Mouse (Mus musculus) hindbrain, embryonic 16.5 days (tissue): ENCODE data around the gene Cdca7. TPM values are rescaled to one million over a fixed set of nuclear protein-coding genes. Genes with fewer than 3 reads are reported as not detected.
A peak's percentile ranks its signal among the peaks of the same experiment; 100 is the strongest.

Source experiments
- ATAC-seq: fragments of 200-750 bp; cut with Nextera tagmentation; 2 replicates; pipeline ENCODE4 v1.8.0; 2017; ENCODE audit warnings: moderate TSS enrichment, moderate library complexity
- H3K27ac ChIP-seq: fragments of 300-500 bp; sonication (generic); 2 replicates; pipeline ENCODE4 v1.5.1; 2014; ENCODE audit warnings: low read depth, mild to moderate bottlenecking, control low read depth, low read length, moderate library complexity
- H3K27me3 ChIP-seq: fragments of 300-500 bp; sonication (generic); replicated peaks from 2 replicates; pipeline ENCODE4 v1.6.1; 2014; ENCODE audit warnings: low read length; ENCODE audit not compliant: control insufficient read depth, insufficient read depth
- H3K36me3 ChIP-seq: fragments of 300-500 bp; sonication (generic); 2 replicates; pipeline ENCODE4 v1.6.1; 2014; ENCODE audit warnings: mild to moderate bottlenecking, low read length, moderate library complexity, mixed read lengths; ENCODE audit not compliant: control insufficient read depth, insufficient read depth
- H3K4me1 ChIP-seq: fragments of 300-500 bp; sonication (generic); 2 replicates; pipeline ENCODE4 v1.6.1; 2014; ENCODE audit warnings: low read depth, low read length; ENCODE audit not compliant: control insufficient read depth, insufficient read depth
- H3K4me2 ChIP-seq: fragments of 300-500 bp; sonication (generic); 2 replicates; pipeline ENCODE4 v1.6.1; 2014; ENCODE audit warnings: mild to moderate bottlenecking, low read length, control low read depth, moderate library complexity
- H3K4me3 ChIP-seq: fragments of 300-500 bp; sonication (generic); 2 replicates; pipeline ENCODE4 v1.5.1; 2014; ENCODE audit warnings: mild to moderate bottlenecking, low read length, control low read depth, moderate library complexity
- H3K9ac ChIP-seq: fragments of 300-500 bp; sonication (generic); 2 replicates; pipeline ENCODE4 v1.6.1; 2014; ENCODE audit warnings: low read depth, mild to moderate bottlenecking, control low read depth, low read length, moderate library complexity
- H3K9me3 ChIP-seq: fragments of 300-500 bp; sonication (generic); 2 replicates; pipeline ENCODE4 v1.6.1; 2014; ENCODE audit warnings: mild to moderate bottlenecking, low read length, moderate library complexity; ENCODE audit not compliant: control insufficient read depth
- WGBS: fragments of 180-500 bp; shearing (Covaris S2); extraction: QIAGEN DNeasy Blood & Tissue Kit; methylation state at CpG from one replicate; pipeline ENCODE4 v1.1.7; 2014; 5-methylcytosine and 5-hydroxymethylcytosine counted together
- polyA plus RNA-seq: library from polyadenylated mRNA; unstranded; fragments of >200 nt; fragmentation: Nextera tagmentation; extraction: Ambion mirVana; gene quantifications from 2 replicates; pipeline ENCODE4 v1.2.1, GENCODE M21; 2015

Gene Cdca7
- polyA plus RNA-seq = 17.3 and 22.1 TPM in 2 replicates

DNA sequence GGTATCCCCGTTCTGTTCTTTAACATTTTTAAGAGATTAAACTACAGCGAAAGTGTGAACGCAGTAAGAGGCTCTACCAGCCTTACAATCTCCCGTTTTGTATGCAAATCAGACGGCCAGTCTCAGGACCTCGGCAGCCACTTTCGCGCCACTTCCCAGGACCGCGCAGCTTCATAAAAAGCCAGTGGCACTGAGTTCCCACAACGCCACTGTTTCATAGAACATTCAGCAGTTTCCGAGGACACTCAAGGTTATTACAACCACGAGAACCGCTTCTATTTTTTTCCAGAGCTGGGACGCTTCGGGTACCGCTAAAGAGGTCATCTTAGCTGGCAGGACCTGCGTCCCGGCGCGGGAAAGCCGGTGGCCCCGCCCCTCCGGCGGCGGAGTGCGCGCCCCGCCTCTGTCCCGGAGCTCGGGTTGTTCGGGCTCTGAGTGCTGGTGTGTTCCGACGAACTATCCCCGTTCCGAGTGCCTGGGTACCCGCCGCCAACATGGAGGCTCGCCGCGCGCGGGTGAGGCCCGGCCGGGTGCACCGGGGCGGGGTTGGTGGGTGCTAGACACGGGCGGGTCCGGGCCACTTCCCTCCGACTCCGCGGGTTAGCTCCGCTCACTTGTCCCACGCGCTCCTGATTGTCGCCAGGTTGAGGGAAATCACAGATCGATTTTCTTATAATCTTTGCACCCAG lies at the start of gene Cdca7:
Cdca7 (plus strand) TSS at position 363 of the 689 bp plus-strand sequence.
- H3K4me2 ChIP-seq = peak within 1 kb of the TSS; percentile 91
- WGBS = under 1% methylated on average over 57 of the region's 58 CpGs
- H3K9me3 ChIP-seq = no peaks in the 10 kb centered on the region
- peak within 1 kb of the TSS; percentile 76 for H3K9ac ChIP-seq
- peaks cover 5% of the 10 kb centered on the region for H3K27me3 ChIP-seq
- peak; percentile 90 for ATAC-seq
- H3K27ac ChIP-seq = peak within 1 kb of the TSS; percentile 63; the same call in 1 of the 2 replicates
- peaks cover 11% of the 10 kb centered on the region for H3K4me1 ChIP-seq
- H3K36me3 ChIP-seq = no peaks in the 10 kb centered on the region
- peak within 1 kb of the TSS; percentile 91 for H3K4me3 ChIP-seq

DNA sequence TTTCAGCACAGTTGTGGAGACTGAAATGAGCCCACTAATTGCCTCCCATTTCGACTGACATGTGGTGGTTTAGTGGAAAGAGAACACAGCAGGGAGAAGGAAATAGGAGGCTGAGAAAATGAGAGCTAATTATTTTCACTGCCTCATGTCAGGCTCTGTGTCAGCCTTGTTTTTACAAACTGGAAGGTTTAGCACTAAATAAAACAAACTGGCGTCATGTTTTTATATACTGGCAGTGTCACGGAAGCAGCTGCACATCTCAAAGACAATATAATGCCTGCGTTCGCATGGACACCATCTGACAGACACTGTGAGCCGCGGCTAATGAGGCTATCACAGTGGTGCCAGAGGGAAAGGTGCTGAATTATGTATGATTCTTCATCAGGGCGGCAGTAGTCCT lies 49.2 kb upstream of the Cdca7 start:
- H3K4me3 ChIP-seq = peak overlapping the region; percentile 18; the same call in 1 of the 2 replicates
- peak overlapping the region; percentile 58 for H3K4me2 ChIP-seq
- no peaks in the 10 kb centered on the region for H3K27me3 ChIP-seq
- peak overlapping the region; percentile 34; the same call in 1 of the 2 replicates for H3K27ac ChIP-seq
- peaks cover 13% of the 10 kb centered on the region for H3K4me1 ChIP-seq
- no peaks in the 10 kb centered on the region for H3K36me3 ChIP-seq
- peak overlapping the region; percentile 47; the same call in 1 of the 2 replicates for H3K9ac ChIP-seq
- peak; percentile 93 for ATAC-seq
- H3K9me3 ChIP-seq = no peaks in the 10 kb centered on the region
- WGBS = 5% methylated on average over 8 of the region's 8 CpGs

DNA sequence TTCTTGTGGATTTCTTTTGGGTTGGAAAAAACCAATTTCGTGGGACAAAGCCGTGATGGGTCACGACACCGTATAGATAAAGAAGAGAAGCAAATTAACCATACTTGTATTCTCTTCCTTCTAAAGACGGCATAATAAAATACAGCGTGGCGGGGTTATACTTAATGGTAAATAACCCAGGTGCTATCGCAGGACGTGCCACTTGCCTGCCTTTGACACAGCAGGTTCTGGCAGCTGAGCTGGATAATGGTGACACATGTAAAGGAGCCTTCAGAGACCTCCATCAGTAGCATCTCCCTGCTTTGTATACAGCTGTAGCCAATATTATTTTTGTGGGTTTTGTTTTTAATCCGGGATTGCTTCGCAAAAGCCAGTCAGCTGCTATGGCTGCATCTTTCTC lies 48.7 kb upstream of the Cdca7 start:
- H3K4me2 ChIP-seq = peak overlapping the region; percentile 58
- peaks cover 13% of the 10 kb centered on the region for H3K4me1 ChIP-seq
- no peaks in the 10 kb centered on the region for H3K36me3 ChIP-seq
- peak overlapping the region; percentile 34; the same call in 1 of the 2 replicates for H3K27ac ChIP-seq
- 34% methylated on average over 11 of the region's 11 CpGs for WGBS
- no peak overlapping the region; the same call in 1 of the 2 replicates for H3K9ac ChIP-seq
- peak overlapping the region; percentile 18; the same call in 1 of the 2 replicates for H3K4me3 ChIP-seq
- H3K27me3 ChIP-seq = no peaks in the 10 kb centered on the region
- peak; percentile 30; the same call in 1 of the 2 replicates for ATAC-seq
- no peaks in the 10 kb centered on the region for H3K9me3 ChIP-seq

GRCm38 (mm10) chr2:72438941-72439533 lies 36.9 kb upstream of the Cdca7 start:
- H3K9ac ChIP-seq = no peak overlapping the region
- no peak for ATAC-seq
- no peak overlapping the region for H3K4me3 ChIP-seq
- no peak overlapping the region for H3K27ac ChIP-seq
- no peak overlapping the region for H3K4me2 ChIP-seq
- no peaks in the 10 kb centered on the region for H3K27me3 ChIP-seq
- WGBS = 79% methylated on average over 8 of the region's 8 CpGs
- no peaks in the 10 kb centered on the region for H3K9me3 ChIP-seq
- H3K36me3 ChIP-seq = no peaks in the 10 kb centered on the region
- no peaks in the 10 kb centered on the region for H3K4me1 ChIP-seq

DNA sequence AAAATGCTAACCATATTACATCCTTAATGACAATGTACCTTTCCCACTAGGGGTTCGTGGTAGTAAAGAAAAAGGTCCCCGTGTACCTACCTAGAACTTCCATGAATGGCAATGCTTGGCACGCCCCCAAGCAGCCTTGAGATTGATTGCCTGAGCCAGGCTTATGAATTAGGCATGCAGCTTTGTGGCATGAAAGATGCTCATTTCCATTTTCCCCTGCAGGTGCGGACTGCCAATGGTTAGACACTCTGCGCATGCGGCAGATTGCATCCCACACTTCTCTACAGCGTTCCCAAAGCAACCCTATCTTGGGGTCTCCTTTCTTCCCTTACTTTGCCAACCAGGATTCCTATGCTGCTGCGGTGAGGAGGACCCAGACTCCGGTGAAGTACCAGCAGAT lies 34.9 kb upstream of the Cdca7 start:
- Histone ChIP-seq H3K4me2 (no peak overlapping the region), H3K4me1 (no peaks in the 10 kb centered on the region), H3K27me3 (no peaks in the 10 kb centered on the region), H3K4me3 (no peak overlapping the region), H3K36me3 (no peaks in the 10 kb centered on the region), H3K9me3 (no peaks in the 10 kb centered on the region), H3K27ac (no peak overlapping the region), H3K9ac (no peak overlapping the region)
- no peak for ATAC-seq
- WGBS = 61% methylated on average over 9 of the region's 9 CpGs

DNA sequence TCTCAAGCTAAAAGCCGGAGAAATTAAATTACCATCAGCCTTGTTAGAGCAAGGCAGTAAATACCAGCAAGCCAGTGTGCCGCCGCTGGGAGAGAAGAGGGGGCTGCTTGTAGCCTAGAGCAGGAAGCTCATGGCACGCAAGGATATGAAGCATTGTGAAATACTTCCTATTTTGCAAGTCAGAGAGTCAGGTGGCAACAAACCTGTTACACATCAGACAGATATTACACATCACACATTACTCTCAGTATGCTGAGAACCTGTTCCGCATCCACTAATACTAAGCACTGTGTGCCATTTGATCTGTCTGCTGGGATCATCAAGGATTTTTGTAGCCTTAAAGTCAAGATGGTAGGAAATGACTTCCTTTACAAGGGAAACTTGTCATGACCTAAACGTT lies 33.1 kb upstream of the Cdca7 start:
- ATAC-seq = no peak
- no peak overlapping the region for H3K27ac ChIP-seq
- no peak overlapping the region for H3K4me3 ChIP-seq
- no peaks in the 10 kb centered on the region for H3K36me3 ChIP-seq
- no peaks in the 10 kb centered on the region for H3K9me3 ChIP-seq
- 80% methylated on average over 6 of the region's 6 CpGs for WGBS
- no peaks in the 10 kb centered on the region for H3K27me3 ChIP-seq
- H3K4me1 ChIP-seq = no peaks in the 10 kb centered on the region
- H3K9ac ChIP-seq = no peak overlapping the region
- H3K4me2 ChIP-seq = no peak overlapping the region

- H3K4me3 ChIP-seq = no peak overlapping the region
- H3K27ac ChIP-seq = no peak overlapping the region
- H3K36me3 ChIP-seq = no peaks in the 10 kb centered on the region
- no peak overlapping the region for H3K4me2 ChIP-seq
- WGBS = 83% methylated on average over 3 of the region's 3 CpGs
- no peak overlapping the region for H3K9ac ChIP-seq
- ATAC-seq = no peak
- no peaks in the 10 kb centered on the region for H3K9me3 ChIP-seq
- H3K4me1 ChIP-seq = no peaks in the 10 kb centered on the region
- H3K27me3 ChIP-seq = no peaks in the 10 kb centered on the region
These were observed 32.0 kb upstream of the Cdca7 start for GRCm38 (mm10) chr2:72443960-72444359.

- ATAC-seq = no peak
- H3K27me3 ChIP-seq = no peaks in the 10 kb centered on the region
- no peaks in the 10 kb centered on the region for H3K9me3 ChIP-seq
- no peak overlapping the region for H3K4me3 ChIP-seq
- no peaks in the 10 kb centered on the region for H3K4me1 ChIP-seq
- no peaks in the 10 kb centered on the region for H3K36me3 ChIP-seq
- H3K9ac ChIP-seq = no peak overlapping the region
- H3K27ac ChIP-seq = no peak overlapping the region
- no peak overlapping the region for H3K4me2 ChIP-seq
- 95% methylated on average over 3 of the region's 3 CpGs for WGBS
These were observed 29.9 kb upstream of the Cdca7 start for GRCm38 (mm10) chr2:72446106-72446505.

DNA sequence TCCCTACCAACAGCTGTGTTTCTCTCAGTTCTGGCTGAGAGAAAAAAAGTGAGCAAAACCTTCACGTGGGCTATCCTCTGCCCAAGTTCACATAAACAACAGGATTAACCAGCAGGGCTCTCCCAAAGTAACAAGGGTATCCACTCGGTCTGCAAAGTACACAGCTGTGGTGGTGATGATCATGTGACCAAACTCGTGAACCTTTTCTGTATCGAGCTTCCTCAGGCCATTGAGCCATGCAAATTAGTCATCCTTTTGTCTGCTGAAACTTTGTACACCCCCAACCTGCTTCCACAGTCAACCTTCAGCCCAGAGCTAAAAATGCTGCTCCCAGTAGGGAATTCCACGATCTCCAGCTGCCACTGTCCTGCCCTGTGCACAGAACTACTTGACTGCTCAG lies 29.3 kb upstream of the Cdca7 start:
- 16% methylated on average over 5 of the region's 5 CpGs for WGBS
- H3K27me3 ChIP-seq = no peaks in the 10 kb centered on the region
- H3K9ac ChIP-seq = no peak overlapping the region
- H3K4me3 ChIP-seq = no peak overlapping the region
- H3K4me1 ChIP-seq = no peaks in the 10 kb centered on the region
- H3K9me3 ChIP-seq = no peaks in the 10 kb centered on the region
- no peak overlapping the region for H3K27ac ChIP-seq
- no peak overlapping the region for H3K4me2 ChIP-seq
- H3K36me3 ChIP-seq = no peaks in the 10 kb centered on the region
- ATAC-seq = no peak
